Mouse (Mus musculus) brain, embryonic 14.5 days (tissue): ENCODE measurements around the gene Mmp17. TPM values are rescaled to one million over a fixed set of nuclear protein-coding genes. Genes with fewer than 3 reads are reported as not detected.
"Not testable (repeated sequence)": the region's sequence is repeated elsewhere in the genome, so short reads cannot be mapped to it uniquely, and the experiment has no call there.

Source experiments
- DNase-seq: peaks from one replicate; pipeline ENCODE4 v3.0.0-alpha.2; 2011; ENCODE audit warnings: low read depth
- CTCF ChIP-seq: fragments of 200-500 bp; IDR thresholded peaks from 2 replicates; pipeline ENCODE4 v1.5.1; 2012; ENCODE audit warnings: inconsistent platforms, mild to moderate bottlenecking, moderate library complexity, borderline replicate concordance; ENCODE audit not compliant: insufficient read depth, insufficient read length; ENCODE audit errors: extremely low read depth
- POLR2A ChIP-seq: fragments of 200-500 bp; IDR thresholded peaks from 2 replicates; pipeline ENCODE4 v1.6.1; 2012; ENCODE audit warnings: mild to moderate bottlenecking, inconsistent platforms, borderline replicate concordance; ENCODE audit not compliant: poor library complexity, insufficient read depth, insufficient read length, severe bottlenecking; ENCODE audit errors: extremely low read depth
- polyA plus RNA-seq: library from polyadenylated mRNA; depleted of rRNA; stranded (reverse); fragments of >200 nt; gene quantifications from 2 replicates; pipeline ENCODE4 v1.2.3, GENCODE M21; 2012; rRNA removed

Gene Mmp17
- polyA plus RNA-seq, 1 experiment, result 14.7 TPM

DNA sequence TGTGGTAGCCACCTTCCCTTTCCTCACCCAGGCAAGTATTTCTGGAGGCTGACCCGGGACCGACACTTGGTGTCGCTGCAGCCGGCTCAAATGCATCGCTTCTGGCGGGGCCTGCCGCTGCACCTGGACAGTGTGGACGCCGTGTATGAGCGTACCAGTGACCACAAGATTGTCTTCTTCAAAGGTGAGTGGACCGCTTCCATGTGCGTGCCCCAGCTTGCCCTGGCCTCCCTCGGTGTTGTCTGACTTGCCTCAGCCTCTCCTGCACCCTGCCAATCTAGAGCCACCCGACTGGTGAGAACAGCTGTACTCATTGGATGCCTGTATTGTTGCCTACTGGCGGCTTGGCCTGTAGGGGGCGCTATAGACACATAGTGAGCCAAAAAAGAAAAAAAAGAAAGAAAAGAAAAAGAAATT, 18.1 kb downstream of the Mmp17 start:
- no peak for DNase-seq
- TF ChIP-seq POLR2A (no peak), CTCF (peak; percentile 34; the same call in 1 of the 2 replicates)

DNA sequence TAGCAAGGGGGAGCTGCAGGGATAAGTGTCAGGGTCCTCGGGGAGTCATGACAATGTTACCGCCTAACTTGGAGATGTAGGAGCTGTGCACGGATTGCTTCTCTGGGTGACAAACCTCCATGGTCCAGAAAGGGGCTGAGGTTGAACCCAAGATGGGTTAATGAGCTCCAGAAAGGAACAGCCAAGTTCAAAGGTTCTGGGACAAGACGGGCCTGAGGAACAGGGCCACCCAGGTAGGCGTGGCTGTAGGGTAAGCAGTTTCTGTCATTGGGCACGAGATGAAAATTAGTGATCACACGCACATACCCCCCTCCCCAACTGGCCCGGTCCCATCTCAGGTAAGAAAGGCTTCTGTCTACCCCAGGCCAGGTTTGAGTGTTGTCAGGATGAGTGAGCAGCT, 23.5 kb downstream of the Mmp17 start:
- no peak for TF ChIP-seq CTCF
- no peak for TF ChIP-seq POLR2A
- no peak for DNase-seq

DNA sequence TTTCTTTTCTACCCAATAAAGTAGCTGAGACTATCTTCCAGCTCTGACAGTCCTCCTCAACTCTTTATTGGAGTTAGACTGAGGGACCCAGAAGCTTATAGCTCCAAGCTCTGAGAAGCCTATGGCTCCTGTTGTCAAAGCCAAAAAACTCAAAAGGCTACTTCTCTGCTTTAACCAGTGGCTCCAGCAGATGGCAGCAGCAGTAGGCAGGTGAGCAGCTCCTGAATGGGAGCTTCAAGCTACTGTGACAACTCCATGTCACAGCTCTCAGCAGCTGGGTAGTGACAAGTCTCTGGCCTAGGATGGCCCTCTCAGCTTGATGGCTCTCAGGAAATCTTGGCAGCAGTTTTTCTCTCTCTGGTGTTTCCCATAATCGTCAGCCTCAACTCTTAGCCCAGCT, 27.1 kb downstream of the Mmp17 start:
- TF ChIP-seq POLR2A, result no peak
- peak; percentile 81; the same call in 1 of the 2 replicates for TF ChIP-seq CTCF
- peak; percentile 88 for DNase-seq

DNA sequence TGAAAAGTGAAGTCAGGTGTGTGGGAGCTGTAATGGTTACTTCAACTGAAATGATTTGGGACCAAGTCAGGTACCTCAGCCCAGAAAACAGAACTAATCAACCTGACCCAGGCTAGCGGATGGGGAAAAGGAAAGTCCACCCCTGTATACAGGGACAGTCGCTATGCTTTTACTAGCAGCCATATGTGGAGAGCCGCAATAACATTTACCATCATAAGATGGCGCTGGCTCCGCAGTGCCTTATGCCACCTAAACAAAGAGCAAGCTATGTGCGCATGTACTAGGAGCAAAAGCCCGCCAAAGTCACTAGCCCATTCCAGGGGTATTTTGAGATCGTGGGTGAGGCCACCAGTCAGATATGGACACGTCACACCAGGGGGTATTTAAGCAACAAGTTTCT, 36.6 kb downstream of the Mmp17 start:
- DNase-seq, result not testable (repeated sequence)

DNA sequence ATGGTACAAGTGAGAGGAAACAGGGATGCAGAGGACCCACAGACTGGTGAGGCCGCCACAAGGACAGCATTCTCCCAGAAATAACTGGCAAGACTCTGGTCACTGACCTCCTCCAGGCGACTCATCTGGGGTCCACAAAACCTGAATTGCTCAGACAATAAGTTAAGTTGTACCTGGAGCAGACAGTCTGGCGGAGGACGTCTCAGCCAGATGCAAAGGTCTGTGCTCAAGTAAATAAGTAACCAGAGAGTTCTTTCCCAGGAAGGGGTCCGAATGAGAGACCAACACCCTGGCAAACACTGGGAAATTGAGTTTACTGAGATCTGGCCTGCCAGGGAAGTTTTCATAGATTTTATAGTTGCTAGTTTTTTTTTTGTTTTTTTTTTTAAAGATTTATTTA, 37.4 kb downstream of the Mmp17 start:
- no peak for DNase-seq
- TF ChIP-seq POLR2A (no peak), CTCF (no peak)

DNA sequence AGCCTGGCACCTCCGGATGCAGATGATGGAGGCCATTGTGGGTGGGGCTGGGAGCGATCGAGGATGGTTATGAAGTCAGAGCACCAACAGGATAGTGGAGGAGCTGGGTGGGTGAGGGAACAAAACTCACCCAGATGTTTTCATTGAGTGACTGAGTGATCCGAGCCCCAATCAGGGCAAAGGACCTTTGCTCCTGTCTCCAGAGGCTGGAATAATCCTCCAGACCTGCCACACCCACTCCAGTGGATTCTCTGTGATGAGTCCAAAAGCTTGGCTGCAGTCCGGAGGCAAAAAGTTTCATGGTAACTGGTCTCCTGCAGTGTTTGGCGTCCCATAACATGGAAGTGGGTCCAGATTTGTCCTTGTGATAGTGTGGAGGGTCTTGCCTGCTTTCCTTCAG, 42.1 kb downstream of the Mmp17 start:
- no peak for TF ChIP-seq POLR2A
- no peak for TF ChIP-seq CTCF
- DNase-seq, result no peak

DNA sequence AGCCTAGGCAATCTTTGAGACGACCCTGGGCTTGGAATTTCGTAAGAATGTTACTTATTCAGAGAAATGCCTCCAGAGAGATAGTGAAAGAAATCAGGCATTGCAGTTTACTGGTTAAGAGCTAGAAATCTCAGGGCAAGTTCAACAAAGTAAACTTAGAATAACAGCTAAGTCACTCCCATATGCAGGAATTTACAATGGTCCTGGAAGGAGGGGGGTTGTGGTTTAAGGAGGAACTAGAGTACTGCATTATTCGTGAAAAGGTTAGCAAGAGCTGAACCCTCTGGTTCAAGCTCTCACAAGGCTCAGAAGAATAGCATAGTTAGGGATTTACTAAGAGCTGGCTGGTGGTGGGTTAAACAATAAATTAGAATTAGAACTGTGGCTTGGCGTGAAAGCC, 42.6 kb downstream of the Mmp17 start:
- not testable (repeated sequence) for DNase-seq

DNA sequence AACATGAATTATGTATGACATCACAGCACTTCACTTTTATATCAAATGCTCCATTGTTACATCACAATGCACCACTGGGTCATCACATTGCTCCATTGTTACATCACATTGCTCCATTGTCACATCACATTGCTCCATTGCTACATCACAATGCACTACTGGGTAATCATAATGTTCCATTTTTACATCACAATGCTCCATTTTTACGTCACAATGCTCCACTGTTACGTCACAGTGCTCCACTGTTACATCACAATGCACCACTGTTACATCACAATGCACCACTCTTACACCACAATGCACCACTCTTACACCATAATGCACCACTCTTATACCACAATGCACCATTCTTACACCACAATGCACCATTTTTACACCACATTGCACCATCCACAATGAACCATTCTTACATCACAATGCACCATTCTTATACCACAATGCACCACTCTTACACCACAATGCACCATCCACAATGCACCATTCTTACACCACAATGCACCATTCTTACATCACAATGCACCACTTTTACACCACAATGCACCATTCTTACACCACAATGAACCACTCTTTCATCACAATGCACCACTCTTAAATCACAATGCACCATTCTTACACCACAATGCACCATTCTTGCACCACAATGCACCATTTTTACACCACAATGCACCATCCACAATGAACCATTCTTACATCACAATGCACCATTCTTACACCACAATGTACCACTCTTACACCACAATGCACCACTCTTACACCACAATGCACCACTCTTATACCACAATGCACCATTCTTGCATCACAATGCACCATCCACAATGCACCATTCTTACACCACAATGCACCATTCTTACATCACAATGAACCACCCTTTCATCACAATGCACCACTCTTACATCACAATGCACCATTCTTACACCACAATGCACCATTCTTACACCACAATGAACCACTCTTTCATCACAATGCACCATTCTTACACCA, 48.6 kb downstream of the Mmp17 start:
- not testable (repeated sequence) for DNase-seq

DNA sequence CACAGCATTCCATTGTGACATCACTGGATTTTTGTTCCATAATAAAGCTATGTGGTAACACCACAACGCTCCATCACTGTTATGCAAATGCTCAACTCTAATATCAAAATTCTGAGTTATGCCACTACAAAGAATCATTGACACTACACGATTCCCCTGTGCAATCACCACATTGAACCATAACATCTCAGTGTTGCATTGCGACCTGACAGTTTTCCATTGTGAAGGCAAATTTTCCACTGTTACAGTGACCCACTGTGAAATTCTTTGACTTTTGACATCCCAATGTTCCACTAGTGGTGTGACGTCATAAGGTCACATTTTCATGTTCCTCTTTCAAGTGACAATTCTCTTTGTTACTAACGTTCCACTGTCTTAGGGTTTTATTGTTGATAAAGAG, 66.9 kb downstream of the Mmp17 start:
- no peak for TF ChIP-seq CTCF
- TF ChIP-seq POLR2A, result no peak

DNA sequence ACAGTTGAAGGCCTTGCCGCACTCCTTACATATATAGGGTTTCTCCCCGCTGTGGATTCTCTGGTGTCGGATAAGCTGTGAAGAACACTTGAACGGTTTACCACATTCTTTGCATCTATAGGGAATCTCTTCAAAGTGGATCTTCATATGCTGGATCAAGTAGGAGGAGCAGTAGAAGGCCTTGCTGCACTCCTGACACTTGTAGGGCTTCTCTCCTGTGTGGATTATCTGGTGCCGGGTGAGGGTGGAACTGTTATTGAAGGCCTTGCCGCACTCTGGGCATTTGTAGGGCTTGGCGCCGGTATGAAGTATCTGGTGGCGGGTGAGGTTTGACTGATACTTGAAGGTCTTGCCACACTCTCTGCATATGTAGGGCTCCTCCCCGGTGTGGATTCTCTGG, 73.0 kb downstream of the Mmp17 start:
- DNase-seq, result no peak
- no peak for TF ChIP-seq CTCF
- TF ChIP-seq POLR2A, result no peak

More for the DNA sequence above, 66.9 kb downstream of the Mmp17 start:
- DNase-seq, result no peak

DNA sequence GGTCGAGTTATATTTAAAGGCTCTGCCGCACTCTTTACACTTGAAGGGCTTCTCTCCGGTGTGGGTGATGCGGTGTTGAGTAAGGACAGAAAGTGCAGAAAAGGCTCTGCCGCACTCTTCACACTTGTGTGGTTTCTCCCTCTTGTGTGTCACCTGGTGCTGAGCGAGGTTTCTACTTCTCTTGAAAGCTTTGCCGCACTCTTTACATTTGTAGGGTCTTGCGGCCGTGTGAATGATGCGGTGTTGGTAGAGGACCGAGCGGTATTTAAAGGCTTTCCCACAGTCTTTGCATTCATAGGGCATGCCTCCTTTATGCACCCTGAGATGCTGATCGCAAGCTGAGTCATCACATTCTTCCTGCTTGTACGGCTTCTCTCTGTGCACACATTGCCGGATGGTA, 74.0 kb downstream of the Mmp17 start:
- no peak for DNase-seq
- TF ChIP-seq POLR2A (no peak), CTCF (no peak)

Other genes with a start within 250 kb of the Mmp17 start
- 199 and 207 TPM in 2 replicates for gene Sfswap, start 82.9 kb upstream of the Mmp17 start, polyA plus RNA-seq
- 6.9 and 7.5 TPM in 2 replicates for gene Zfp11, start 85.9 kb downstream of the Mmp17 start, polyA plus RNA-seq
- gene Sept14, start 124.3 kb downstream of the Mmp17 start, polyA plus RNA-seq, result not detected in 2 replicates
- gene Mrps17, start 131.3 kb downstream of the Mmp17 start, polyA plus RNA-seq, result 116 and 127 TPM in 2 replicates
- 66.5 and 68.8 TPM in 2 replicates for gene Nipsnap2, start 140.9 kb downstream of the Mmp17 start, polyA plus RNA-seq
- 16.6 and 21.7 TPM in 2 replicates for gene Psph, start 203.3 kb downstream of the Mmp17 start, polyA plus RNA-seq